ENCODE assay signal across 10 mouse cellular contexts in genomic region chr5:109554091-109555050, GRCm38 (mm10). TPM values are rescaled to one million over a fixed set of nuclear protein-coding genes. Genes with fewer than 3 reads are reported as not detected.
DNase-seq lines count a peak whose midpoint lies in the region; ATAC-seq and TF ChIP-seq lines count a peak whose summit lies in the region.
"Had no signal": no experiment of that assay in that cellular context is flagged by ENCODE, and none has a peak within 500 bp of the region (broad histone marks: within the 10 kb centered on the region; RNA-seq: fewer than 3 reads in every experiment).

No protein-coding gene starts in this region.

- no peak for TF ChIP-seq POLR2A in lung, adult 2 months (IDR thresholded peaks at IDR 0.05; ENCODE audit: borderline replicate concordance, extremely low read depth, low read depth, low read length)

- TF ChIP-seq CTCF in lung, adult 2 months (IDR thresholded peaks at IDR 0.05; ENCODE audit: insufficient read depth, low read length), result no peak

- no peaks in the 10 kb centered on the region for H3K4me1 ChIP-seq in lung, adult 2 months (ENCODE audit: control insufficient read depth, insufficient read depth, low read length)
- H3K4me1 ChIP-seq: embryonic facial prominence, embryonic 15.5 days had no signal

- ATAC-seq in inflammation-experienced regulatory T-cells, adult 6 months, result no peak
- ATAC-seq: intestine, postnatal 0 days had no signal

- no peak overlapping the region for H3K4me3 ChIP-seq in lung, adult 2 months (replicated peaks; ENCODE audit: extremely low read depth, low read depth, low read length)
- H3K4me3 ChIP-seq: embryonic facial prominence, embryonic 15.5 days had no signal

- WGBS in lung, adult 2 months, result 83% methylated on average over 30 of the region's 30 CpGs

- DNase-seq in gastrocnemius, postnatal 10 days, result peak; percentile 20
- DNase-seq in gastrocnemius, postnatal 25 days, result no peak
- DNase-seq in lung, postnatal 4 days, result peak; percentile 17 to 33
- no peak for DNase-seq in lung, adult 2 months
- peak; percentile 19 for DNase-seq in adrenal gland, adult 8-10 months
- DNase-seq in testis, postnatal 10 days (ENCODE audit: low spot score), result peak; percentile 87
- no peak for DNase-seq in frontal cortex, postnatal 14 days (ENCODE audit: low spot score in 2 of 2)

RNA-seq across cellular contexts. Expression of gene Crlf2, which starts 4.4 kb away (rescaled TPM):
- 10 to 100 TPM; 10.4 to 13.1 TPM for total RNA-seq in gastrocnemius, postnatal 10 days (2021)
- total RNA-seq in gastrocnemius, postnatal 25 days (2021), result 1 to 10 TPM; 3.0 to 4.4 TPM
- polyA plus RNA-seq in lung, adult 2 months (2012; rRNA removed), result 33.0 and 70.2 TPM in 2 replicates
- total RNA-seq in adrenal gland, adult 8-10 months (2022), result 10 to 100 TPM; 47.3 to 60.5 (median 55.6) TPM
- polyA plus RNA-seq in inflammation-experienced regulatory T-cells, adult 6 months (2017; shearing (Covaris generic)), result 10 to 100 TPM in 1 of 3 experiments, 1 to 10 TPM in 2; 4.5 to 10.3 (median 7.9) TPM

Comparison
In these comparisons a context has a peak if more than half of its experiments do, and no peak if none do; other contexts are left out.
1. DNase-seq: peak in gastrocnemius, postnatal 10 days (single experiment), lung, postnatal 4 days (2 of 2), adrenal gland, adult 8-10 months (single experiment) and testis, postnatal 10 days (single experiment); none in gastrocnemius, postnatal 25 days (single experiment), lung, adult 2 months (single experiment) and frontal cortex, postnatal 14 days (0 of 2).